Mouse (Mus musculus): ENCODE data around the gene Phtf1. TPM values are rescaled to one million over a fixed set of nuclear protein-coding genes. Genes with fewer than 3 reads are reported as not detected.

Phtf1 gene
- 36.9 TPM for total RNA-seq (2023)

GRCm38 (mm10) chr3:103967861-103968691, at the start of gene Phtf1:
Gene Phtf1 (plus strand): TSS chr3:103968110.

Other genes with a start within 250 kb of the Phtf1 start
- 6.7 TPM for gene Olfml3, start 230.1 kb upstream of the Phtf1 start, total RNA-seq (2023)
- gene Gm10964, start 228.7 kb upstream of the Phtf1 start, total RNA-seq (2023) = not detected
- 221 TPM for gene Hipk1, start 176.5 kb upstream of the Phtf1 start, total RNA-seq (2023)
- 22.1 TPM for gene Dclre1b, start 158.7 kb upstream of the Phtf1 start, total RNA-seq (2023)
- 23.0 TPM for gene Ap4b1, start 158.6 kb upstream of the Phtf1 start, total RNA-seq (2023)
- not detected for gene Gm43064, start 158.5 kb upstream of the Phtf1 start, total RNA-seq (2023)
- gene Bcl2l15, start 135.5 kb upstream of the Phtf1 start, total RNA-seq (2023) = 1.5 TPM
- gene Ptpn22, start 108.3 kb upstream of the Phtf1 start, total RNA-seq (2023) = 238 TPM
- 42.5 TPM for gene Rsbn1, start 54.0 kb upstream of the Phtf1 start, total RNA-seq (2023)

Measured in CD4-positive naive resting alpha-beta T cell, adult 57 days (primary cell).